Mouse (Mus musculus) kidney, embryonic 16.5 days (tissue): ENCODE data around the gene Cdh5. TPM values are rescaled to one million over a fixed set of nuclear protein-coding genes. Genes with fewer than 3 reads are reported as not detected.

ENCODE experiments used
- ATAC-seq: fragments of 200-750 bp; cut with Nextera tagmentation; 2 replicates; pipeline ENCODE4 v1.8.0; 2017; ENCODE audit warnings: moderate TSS enrichment; ENCODE audit not compliant: low FRiP score, low TSS enrichment
- H3K27ac ChIP-seq: fragments of 300-500 bp; sonication (generic); 2 replicates; pipeline ENCODE4 v1.5.1; 2014; ENCODE audit warnings: low read length
- H3K27me3 ChIP-seq: fragments of 300-500 bp; sonication (generic); 2 replicates; pipeline ENCODE4 v1.6.1; 2014; ENCODE audit warnings: low read length, control low read depth, mixed read lengths; ENCODE audit not compliant: insufficient read depth
- H3K36me3 ChIP-seq: fragments of 300-500 bp; sonication (generic); 2 replicates; pipeline ENCODE4 v1.6.1; 2014; ENCODE audit warnings: low read length, control low read depth, mixed read lengths; ENCODE audit not compliant: insufficient read depth
- H3K4me1 ChIP-seq: fragments of 300-500 bp; sonication (generic); 2 replicates; pipeline ENCODE4 v1.6.1; 2014; ENCODE audit warnings: low read length, control low read depth, mixed read lengths; ENCODE audit not compliant: insufficient read depth
- H3K4me2 ChIP-seq: fragments of 300-500 bp; sonication (generic); replicated peaks from 2 replicates; pipeline ENCODE4 v1.6.1; 2014; ENCODE audit warnings: low read depth, low read length
- H3K4me3 ChIP-seq: fragments of 300-500 bp; sonication (generic); 2 replicates; pipeline ENCODE4 v1.5.1; 2014; ENCODE audit warnings: mild to moderate bottlenecking, low read length
- H3K9ac ChIP-seq: fragments of 300-500 bp; sonication (generic); replicated peaks from 2 replicates; pipeline ENCODE4 v1.6.1; 2014; ENCODE audit warnings: low read length
- H3K9me3 ChIP-seq: fragments of 300-500 bp; sonication (generic); 2 replicates; pipeline ENCODE4 v1.6.1; 2016; ENCODE audit warnings: low read length, control low read depth
- WGBS: fragments of 180-500 bp; shearing (Covaris S2); extraction: QIAGEN DNeasy Blood & Tissue Kit; methylation state at CpG from one replicate; pipeline ENCODE4 v1.1.7; 2014; 5-methylcytosine and 5-hydroxymethylcytosine counted together
- polyA plus RNA-seq: library from polyadenylated mRNA; unstranded; fragments of >200 nt; fragmentation: Nextera tagmentation; extraction: Ambion mirVana; gene quantifications from 2 replicates; pipeline ENCODE4 v1.2.1, GENCODE M21; 2015

The Cdh5 gene
- polyA plus RNA-seq, 1 experiment from 2014 or later, result 38.1 TPM

- H3K36me3 ChIP-seq, result no peaks in the 10 kb centered on the region
- no peak overlapping the region for H3K27ac ChIP-seq
- WGBS, result 83% methylated on average over 15 of the region's 15 CpGs
- no peaks in the 10 kb centered on the region for H3K9me3 ChIP-seq
- no peak overlapping the region for H3K4me3 ChIP-seq
- H3K4me2 ChIP-seq, result no peak overlapping the region
- no peaks in the 10 kb centered on the region for H3K27me3 ChIP-seq
- ATAC-seq, result no peak
- no peak overlapping the region for H3K9ac ChIP-seq
- no peaks in the 10 kb centered on the region for H3K4me1 ChIP-seq
These were observed 45.5 kb downstream of the Cdh5 start for GRCm38 (mm10) chr8:104146717-104147494.

GRCm38 (mm10) chr8:104147947-104148346 lies 46.5 kb downstream of the Cdh5 start:
- H3K9ac ChIP-seq, result no peak overlapping the region
- H3K36me3 ChIP-seq, result no peaks in the 10 kb centered on the region
- no peaks in the 10 kb centered on the region for H3K4me1 ChIP-seq
- H3K4me3 ChIP-seq, result no peak overlapping the region
- H3K9me3 ChIP-seq, result no peaks in the 10 kb centered on the region
- H3K4me2 ChIP-seq, result no peak overlapping the region
- no peak overlapping the region for H3K27ac ChIP-seq
- ATAC-seq, result no peak
- H3K27me3 ChIP-seq, result no peaks in the 10 kb centered on the region
- 100% methylated on average over 2 of the region's 2 CpGs for WGBS

GRCm38 (mm10) chr8:104160731-104161130 lies 59.3 kb downstream of the Cdh5 start:
- Histone ChIP-seq H3K27ac (no peak overlapping the region), H3K4me2 (no peak overlapping the region), H3K9ac (no peak overlapping the region), H3K27me3 (no peaks in the 10 kb centered on the region), H3K9me3 (no peaks in the 10 kb centered on the region), H3K4me1 (no peaks in the 10 kb centered on the region), H3K36me3 (no peaks in the 10 kb centered on the region), H3K4me3 (no peak overlapping the region)
- ATAC-seq, result no peak
- 75% methylated on average over 5 of the region's 5 CpGs for WGBS

- Histone ChIP-seq H3K36me3 (no peaks in the 10 kb centered on the region), H3K4me3 (no peak overlapping the region), H3K27me3 (peaks cover 28% of the 10 kb centered on the region), H3K9ac (no peak overlapping the region), H3K4me1 (peaks cover 6% of the 10 kb centered on the region; the same call in 1 of the 2 replicates), H3K27ac (no peak overlapping the region), H3K9me3 (no peaks in the 10 kb centered on the region), H3K4me2 (no peak overlapping the region)
- no peak for ATAC-seq
- 83% methylated on average over 3 of the region's 3 CpGs for WGBS
These were observed 68.0 kb downstream of the Cdh5 start for GRCm38 (mm10) chr8:104169461-104169860.

GRCm38 (mm10) chr8:104170118-104171049 lies 69.0 kb downstream of the Cdh5 start, which contains the start of gene Bean1:
Bean1 (plus strand) TSS chr8:104170442.
- H3K27ac ChIP-seq, result no peak within 1 kb of the TSS
- peaks cover 6% of the 10 kb centered on the region; the same call in 1 of the 2 replicates for H3K4me1 ChIP-seq
- no peaks in the 10 kb centered on the region for H3K9me3 ChIP-seq
- 1% methylated on average over 73 of the region's 87 CpGs for WGBS
- H3K9ac ChIP-seq, result peak within 1 kb of the TSS; percentile 77
- H3K36me3 ChIP-seq, result no peaks in the 10 kb centered on the region
- peak within 1 kb of the TSS; percentile 99 for H3K4me2 ChIP-seq
- ATAC-seq, result peak; percentile 91
- peak within 1 kb of the TSS; percentile 67 for H3K4me3 ChIP-seq
- peaks cover 28% of the 10 kb centered on the region for H3K27me3 ChIP-seq

GRCm38 (mm10) chr8:104171050-104171620 lies 69.7 kb downstream of the Cdh5 start:
- Histone ChIP-seq H3K9ac (peak overlapping the region; percentile 77), H3K27ac (no peak overlapping the region), H3K27me3 (peaks cover 28% of the 10 kb centered on the region), H3K4me2 (peak overlapping the region; percentile 99), H3K36me3 (no peaks in the 10 kb centered on the region), H3K9me3 (no peaks in the 10 kb centered on the region), H3K4me3 (peak overlapping the region; percentile 67), H3K4me1 (peaks cover 6% of the 10 kb centered on the region; the same call in 1 of the 2 replicates)
- 5% methylated on average over 32 of the region's 32 CpGs for WGBS
- ATAC-seq, result peak; percentile 3; the same call in 1 of the 2 replicates

- Histone ChIP-seq H3K9ac (no peak overlapping the region), H3K9me3 (no peaks in the 10 kb centered on the region), H3K4me3 (no peak overlapping the region), H3K4me2 (no peak overlapping the region), H3K4me1 (peaks cover 6% of the 10 kb centered on the region; the same call in 1 of the 2 replicates), H3K27me3 (peaks cover 28% of the 10 kb centered on the region), H3K27ac (no peak overlapping the region), H3K36me3 (no peaks in the 10 kb centered on the region)
- no peak for ATAC-seq
- WGBS, result 91% methylated on average over 6 of the region's 6 CpGs
These were observed 71.0 kb downstream of the Cdh5 start for GRCm38 (mm10) chr8:104172420-104172819.

GRCm38 (mm10) chr8:104175848-104176527 lies 74.6 kb downstream of the Cdh5 start:
- no peak overlapping the region for H3K4me3 ChIP-seq
- no peak overlapping the region for H3K9ac ChIP-seq
- peaks cover 21% of the 10 kb centered on the region for H3K27me3 ChIP-seq
- ATAC-seq, result no peak
- no peaks in the 10 kb centered on the region for H3K36me3 ChIP-seq
- 0 out of 2 replicates have a peak, but pooled peaks cover 2% of the 10 kb centered on the region for H3K4me1 ChIP-seq
- no peak overlapping the region for H3K27ac ChIP-seq
- no peaks in the 10 kb centered on the region for H3K9me3 ChIP-seq
- H3K4me2 ChIP-seq, result no peak overlapping the region
- WGBS, result 78% methylated on average over 8 of the region's 8 CpGs

GRCm38 (mm10) chr8:104177054-104177453 lies 75.6 kb downstream of the Cdh5 start:
- no peak overlapping the region for H3K4me3 ChIP-seq
- 80% methylated on average over 4 of the region's 4 CpGs for WGBS

More at GRCm38 (mm10) chr8:104177054-104177453, 75.6 kb downstream of the Cdh5 start:
- no peaks in the 10 kb centered on the region for H3K9me3 ChIP-seq
- H3K9ac ChIP-seq, result no peak overlapping the region
- no peaks in the 10 kb centered on the region for H3K36me3 ChIP-seq
- H3K27ac ChIP-seq, result no peak overlapping the region
- no peak overlapping the region for H3K4me2 ChIP-seq
- peaks cover 11% of the 10 kb centered on the region for H3K27me3 ChIP-seq
- H3K4me1 ChIP-seq, result no peaks in the 10 kb centered on the region
- no peak for ATAC-seq
